Mouse (Mus musculus) liver, adult 2 months (tissue): ENCODE data around the gene Ubash3a.

Experiments
- CTCF ChIP-seq: fragments of 200-500 bp; IDR thresholded peaks from 2 replicates; pipeline ENCODE4 v1.5.1; 2011; ENCODE audit warnings: low read depth, low read length, control low read depth
- POLR2A ChIP-seq: fragments of 200-500 bp; IDR thresholded peaks from 2 replicates; pipeline ENCODE4 v1.6.1; 2011; ENCODE audit warnings: low read length, control low read depth; ENCODE audit not compliant: insufficient read depth; ENCODE audit errors: extremely low read depth

- TF ChIP-seq POLR2A = no peak
- no peak for TF ChIP-seq CTCF
Observed at GRCm38 (mm10) chr17:31231780-31232179, 24.1 kb downstream of the Ubash3a start.
